Mouse (Mus musculus) bone marrow macrophage, adult 2 months (primary cell): Measurements from ENCODE around the gene Psmb11.

Source experiments
- CTCF ChIP-seq: IDR thresholded peaks from 2 replicates; pipeline ENCODE4 v1.5.1; 2012; ENCODE audit warnings: low read depth, mild to moderate bottlenecking, low read length, moderate library complexity
- POLR2A ChIP-seq: IDR thresholded peaks from 2 replicates; pipeline ENCODE4 v1.6.1; 2012; ENCODE audit warnings: mild to moderate bottlenecking, low read depth, low read length, borderline replicate concordance

GRCm38 (mm10) chr14:54601601-54602000 lies 19.6 kb upstream of the Psmb11 start:
- TF ChIP-seq POLR2A (no peak), CTCF (no peak)
